Mouse (Mus musculus) neural tube, embryonic 11.5 days (tissue): Measurements from ENCODE around the gene Tns2. TPM values are rescaled to one million over a fixed set of nuclear protein-coding genes. Genes with fewer than 3 reads are reported as not detected.

Experiments used
- ATAC-seq: fragments of 200-750 bp; cut with Nextera tagmentation; 2 replicates; pipeline ENCODE4 v1.8.0; 2017; ENCODE audit warnings: moderate number of reproducible peaks, mild to moderate bottlenecking, moderate TSS enrichment, moderate library complexity; ENCODE audit not compliant: insufficient read depth, low FRiP score, low TSS enrichment
- DNase-seq: peaks from one replicate; pipeline ENCODE4 v3.0.0-alpha.2; 2015; ENCODE audit warnings: low spot score
- H3K27ac ChIP-seq: fragments of 300-500 bp; sonication (generic); 2 replicates; pipeline ENCODE4 v1.5.1; 2014; ENCODE audit warnings: low read depth, mild to moderate bottlenecking, low read length
- H3K27me3 ChIP-seq: fragments of 300-500 bp; sonication (generic); 2 replicates; pipeline ENCODE4 v1.6.1; 2014; ENCODE audit warnings: mild to moderate bottlenecking, low read length, mixed read lengths; ENCODE audit not compliant: control insufficient read depth, insufficient read depth
- H3K36me3 ChIP-seq: fragments of 300-500 bp; sonication (generic); 2 replicates; pipeline ENCODE4 v1.6.1; 2014; ENCODE audit warnings: mild to moderate bottlenecking, low read length, moderate library complexity, mixed read lengths; ENCODE audit not compliant: control insufficient read depth, insufficient read depth
- H3K4me1 ChIP-seq: fragments of 300-500 bp; sonication (generic); 2 replicates; pipeline ENCODE4 v1.6.1; 2014; ENCODE audit warnings: low read length, mixed read lengths; ENCODE audit not compliant: control insufficient read depth, insufficient read depth
- H3K4me2 ChIP-seq: fragments of 300-500 bp; sonication (generic); 2 replicates; pipeline ENCODE4 v1.6.1; 2014; ENCODE audit warnings: low read depth, mild to moderate bottlenecking, moderate library complexity
- H3K4me3 ChIP-seq: fragments of 300-500 bp; sonication (generic); 2 replicates; pipeline ENCODE4 v1.5.1; 2014; ENCODE audit warnings: low read depth, low read length
- H3K9ac ChIP-seq: fragments of 300-500 bp; sonication (generic); 2 replicates; pipeline ENCODE4 v1.6.1; 2014; ENCODE audit warnings: mild to moderate bottlenecking, low read length
- H3K9me3 ChIP-seq: fragments of 300-500 bp; sonication (generic); 2 replicates; pipeline ENCODE4 v1.6.1; 2016; ENCODE audit warnings: low read length; ENCODE audit not compliant: control insufficient read depth
- WGBS: fragments of 180-500 bp; shearing (Covaris S2); extraction: QIAGEN DNeasy Blood & Tissue Kit; methylation state at CpG from one replicate; pipeline ENCODE4 v1.1.7; 2014; 5-methylcytosine and 5-hydroxymethylcytosine counted together
- polyA plus RNA-seq: library from polyadenylated mRNA; unstranded; fragments of >200 nt; fragmentation: Nextera tagmentation; extraction: Ambion mirVana; gene quantifications from 2 replicates; pipeline ENCODE4 v1.2.1, GENCODE M21; 2014

The Tns2 gene
- polyA plus RNA-seq, 1 experiment from 2014 or later, result 11.4 TPM

- ATAC-seq, result no peak
- Histone ChIP-seq H3K9ac (no peak overlapping the region), H3K36me3 (no peaks in the 10 kb centered on the region), H3K4me2 (no peak overlapping the region), H3K27me3 (peaks cover 30% of the 10 kb centered on the region), H3K4me1 (peaks cover 5% of the 10 kb centered on the region; the same call in 1 of the 2 replicates), H3K27ac (no peak overlapping the region), H3K4me3 (no peak overlapping the region), H3K9me3 (no peaks in the 10 kb centered on the region)
- no peak for DNase-seq
- WGBS, result 58% methylated on average over 23 of the region's 23 CpGs
These were observed 43.0 kb downstream of the Tns2 start for GRCm38 (mm10) chr15:102142914-102143912.

- Histone ChIP-seq H3K9me3 (no peaks in the 10 kb centered on the region), H3K27ac (no peak within 1 kb of the TSS), H3K4me2 (peak within 1 kb of the TSS; percentile 14; the same call in 1 of the 2 replicates), H3K36me3 (no peaks in the 10 kb centered on the region), H3K9ac (peak within 1 kb of the TSS; percentile 29), H3K27me3 (peaks cover 30% of the 10 kb centered on the region), H3K4me3 (0 out of 2 replicates have a peak within 1 kb of the TSS, but pooled peaks have one; percentile 10), H3K4me1 (peaks cover 5% of the 10 kb centered on the region; the same call in 1 of the 2 replicates)
- ATAC-seq (no peak), DNase-seq (no peak)
- 6% methylated on average over 22 of the region's 22 CpGs for WGBS
These were observed 44.1 kb downstream of the Tns2 start, which contains the start of gene Igfbp6 for GRCm38 (mm10) chr15:102144274-102144711. Igfbp6 (plus strand) TSS chr15:102144362.

- peaks cover 30% of the 10 kb centered on the region for H3K27me3 ChIP-seq
- H3K4me1 ChIP-seq, result peaks cover 5% of the 10 kb centered on the region; the same call in 1 of the 2 replicates
- no peak overlapping the region for H3K27ac ChIP-seq
- H3K4me2 ChIP-seq, result peak overlapping the region; percentile 14; the same call in 1 of the 2 replicates
- 12% methylated on average over 19 of the region's 19 CpGs for WGBS
- 0 out of 2 replicates have a peak overlapping the region, but pooled peaks have one; percentile 10 for H3K4me3 ChIP-seq
- H3K9ac ChIP-seq, result peak overlapping the region; percentile 29; the same call in 1 of the 2 replicates
- H3K36me3 ChIP-seq, result no peaks in the 10 kb centered on the region
- DNase-seq, result no peak
- ATAC-seq, result no peak
- no peaks in the 10 kb centered on the region for H3K9me3 ChIP-seq
These were observed 44.5 kb downstream of the Tns2 start for GRCm38 (mm10) chr15:102144726-102145125.

- DNase-seq (no peak), ATAC-seq (no peak)
- H3K9me3 ChIP-seq, result no peaks in the 10 kb centered on the region
- H3K36me3 ChIP-seq, result no peaks in the 10 kb centered on the region
- no peak overlapping the region for H3K9ac ChIP-seq
- H3K4me3 ChIP-seq, result no peak overlapping the region
- peaks cover 5% of the 10 kb centered on the region; the same call in 1 of the 2 replicates for H3K4me1 ChIP-seq
- H3K4me2 ChIP-seq, result no peak overlapping the region
- WGBS, result 89% methylated on average over 10 of the region's 10 CpGs
- peaks cover 30% of the 10 kb centered on the region for H3K27me3 ChIP-seq
- no peak overlapping the region for H3K27ac ChIP-seq
These were observed 45.1 kb downstream of the Tns2 start for GRCm38 (mm10) chr15:102145330-102145729.

- peaks cover 5% of the 10 kb centered on the region; the same call in 1 of the 2 replicates for H3K4me1 ChIP-seq
- ATAC-seq (no peak), DNase-seq (no peak)
- no peak overlapping the region for H3K27ac ChIP-seq
- 88% methylated on average over 5 of the region's 5 CpGs for WGBS
- H3K9me3 ChIP-seq, result no peaks in the 10 kb centered on the region
- no peak overlapping the region for H3K4me2 ChIP-seq
- H3K4me3 ChIP-seq, result no peak overlapping the region
- H3K27me3 ChIP-seq, result peaks cover 30% of the 10 kb centered on the region
- no peaks in the 10 kb centered on the region for H3K36me3 ChIP-seq
- no peak overlapping the region for H3K9ac ChIP-seq
These were observed 45.9 kb downstream of the Tns2 start for GRCm38 (mm10) chr15:102146089-102146488.

- DNase-seq, result peak; percentile 36
- ATAC-seq, result no peak
- no peaks in the 10 kb centered on the region for H3K9me3 ChIP-seq
- H3K4me1 ChIP-seq, result peaks cover 5% of the 10 kb centered on the region; the same call in 1 of the 2 replicates
- no peak overlapping the region for H3K27ac ChIP-seq
- H3K36me3 ChIP-seq, result no peaks in the 10 kb centered on the region
- 8% methylated on average over 1 of the region's 1 CpGs for WGBS
- no peak overlapping the region for H3K4me3 ChIP-seq
- H3K9ac ChIP-seq, result no peak overlapping the region
- peaks cover 30% of the 10 kb centered on the region for H3K27me3 ChIP-seq
- H3K4me2 ChIP-seq, result no peak overlapping the region
These were observed 46.7 kb downstream of the Tns2 start for GRCm38 (mm10) chr15:102146882-102147281.

- Histone ChIP-seq H3K4me1 (peaks cover 7% of the 10 kb centered on the region), H3K9ac (no peak overlapping the region), H3K27me3 (peaks cover 30% of the 10 kb centered on the region), H3K4me2 (no peak overlapping the region), H3K27ac (no peak overlapping the region), H3K4me3 (no peak overlapping the region), H3K36me3 (no peaks in the 10 kb centered on the region), H3K9me3 (no peaks in the 10 kb centered on the region)
- ATAC-seq (no peak), DNase-seq (no peak)
- WGBS, result 69% methylated on average over 16 of the region's 16 CpGs
These were observed 47.6 kb downstream of the Tns2 start for GRCm38 (mm10) chr15:102147674-102148402.

GRCm38 (mm10) chr15:102149561-102149960 is 49.3 kb downstream of the Tns2 start:
- Histone ChIP-seq H3K9ac (no peak overlapping the region), H3K27me3 (peaks cover 16% of the 10 kb centered on the region), H3K36me3 (no peaks in the 10 kb centered on the region), H3K4me3 (no peak overlapping the region), H3K9me3 (no peaks in the 10 kb centered on the region), H3K4me1 (peaks cover 5% of the 10 kb centered on the region), H3K27ac (no peak overlapping the region), H3K4me2 (no peak overlapping the region)
- 78% methylated on average over 4 of the region's 4 CpGs for WGBS
- DNase-seq, result no peak
- ATAC-seq, result no peak
